Mouse (Mus musculus) retina, postnatal 1 day (tissue): ENCODE results near the gene Enox1.

Experiments
- DNase-seq: peaks from one replicate; pipeline ENCODE4 v3.0.0-alpha.2; 2012

Gene Enox1

DNA sequence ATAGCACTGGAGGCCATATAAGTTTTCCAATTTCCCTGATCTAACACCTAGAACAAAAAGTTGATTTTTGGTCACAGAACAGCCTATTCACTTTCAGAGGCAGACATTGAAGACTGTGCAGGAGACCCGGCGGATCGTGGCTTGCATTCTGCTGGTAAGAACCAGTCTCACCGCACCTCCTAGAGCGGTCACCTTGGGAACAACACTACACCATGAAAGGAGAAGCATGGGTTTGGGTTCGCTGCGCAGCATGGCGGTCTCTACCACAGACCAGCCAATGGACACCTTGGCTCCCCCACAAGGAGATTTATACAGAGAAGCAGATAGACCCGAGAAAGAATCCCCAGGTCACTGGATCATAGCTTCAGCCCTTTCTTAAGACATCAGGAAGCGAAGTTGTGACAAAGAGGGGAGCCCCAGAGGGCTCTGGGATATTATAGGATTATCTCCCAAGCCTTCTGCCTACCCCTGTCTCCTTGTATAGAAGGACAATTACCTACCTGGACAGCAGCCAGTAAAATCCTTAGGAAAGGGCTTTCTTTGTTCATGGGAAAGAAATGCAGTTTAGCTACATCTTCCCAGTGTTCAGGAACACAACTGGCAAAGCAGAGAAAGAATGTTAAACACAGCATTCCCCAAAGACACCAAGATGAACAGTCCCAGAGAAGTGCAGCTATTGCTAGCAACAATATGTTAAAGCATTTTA is 476.1 kb downstream of the Enox1 start:
- DNase-seq = peak; percentile 35

DNA sequence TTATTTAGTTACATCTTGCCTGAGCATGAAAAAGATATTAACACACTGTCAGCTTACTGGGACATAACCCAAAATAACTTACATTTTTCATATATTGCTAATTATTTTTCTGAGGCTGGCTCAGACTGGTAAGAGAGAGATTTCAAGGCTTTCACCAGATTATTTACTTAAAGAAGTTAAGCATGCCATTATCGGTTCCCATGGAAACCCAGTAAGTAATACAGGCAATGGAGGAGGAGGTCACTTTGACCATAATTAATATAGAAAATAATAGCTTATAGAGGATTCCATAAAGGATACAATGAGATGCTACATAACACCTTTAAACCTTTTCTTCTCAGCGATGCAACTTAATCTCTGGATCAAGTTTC is 476.6 kb downstream of the Enox1 start:
- no peak for DNase-seq

DNA sequence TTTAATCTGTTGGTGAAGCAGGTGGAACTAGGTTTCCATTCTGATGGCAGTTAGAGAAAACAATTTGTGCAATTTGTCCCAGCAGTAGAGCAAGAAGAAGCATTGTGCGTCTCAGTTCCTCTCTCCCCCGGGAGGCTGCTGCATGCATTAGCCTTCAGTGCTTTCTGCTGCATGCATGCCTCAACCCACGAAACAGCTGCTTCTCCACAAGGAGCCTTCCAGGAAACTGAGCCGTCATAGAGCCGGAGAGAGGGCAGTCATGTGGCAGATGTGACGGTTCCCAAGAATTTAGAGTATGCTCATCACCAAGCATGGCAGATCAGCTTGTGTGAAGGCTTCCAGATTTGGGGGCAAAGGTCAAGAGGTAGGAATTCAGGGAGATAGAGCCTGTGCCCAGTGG is 480.4 kb downstream of the Enox1 start:
- peak; percentile 35 for DNase-seq

DNA sequence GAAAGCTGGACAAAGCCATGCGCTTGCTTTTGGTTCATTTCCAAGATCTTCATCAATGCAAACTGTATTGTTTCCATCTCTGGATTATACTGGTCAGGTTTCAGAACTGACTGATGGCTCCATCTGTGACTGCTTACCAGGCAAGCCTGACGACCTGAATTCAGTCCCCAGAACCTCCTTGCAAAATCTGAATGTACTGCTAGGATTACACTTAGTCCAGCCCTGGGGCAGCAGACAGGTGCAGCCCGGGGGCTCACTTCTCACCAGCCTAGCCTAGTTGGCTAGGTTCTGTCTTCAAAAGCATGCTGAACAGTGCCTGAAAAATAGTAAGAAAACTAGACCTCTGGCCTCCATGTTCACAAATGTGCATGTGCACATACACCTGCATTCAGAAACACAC is 481.6 kb downstream of the Enox1 start:
- no peak for DNase-seq

DNA sequence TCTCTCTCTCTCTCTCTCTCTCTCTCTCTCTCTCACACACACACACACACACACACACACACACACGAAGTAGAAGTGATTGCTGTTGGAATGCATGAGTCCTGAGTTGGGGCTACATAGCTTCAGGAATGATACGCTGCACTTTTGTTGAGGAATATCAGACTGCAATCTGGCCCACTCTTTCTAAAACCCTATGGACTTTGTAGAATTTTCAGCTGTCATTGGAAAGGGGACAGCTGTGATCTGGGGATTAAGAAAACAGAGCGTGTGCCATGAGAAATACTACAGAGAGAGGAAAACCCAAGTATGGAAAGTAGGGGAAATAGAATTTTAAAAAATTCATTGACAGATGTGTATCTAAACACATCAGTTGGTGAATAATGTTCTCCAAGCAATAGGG is 482.1 kb downstream of the Enox1 start:
- DNase-seq = no peak

DNA sequence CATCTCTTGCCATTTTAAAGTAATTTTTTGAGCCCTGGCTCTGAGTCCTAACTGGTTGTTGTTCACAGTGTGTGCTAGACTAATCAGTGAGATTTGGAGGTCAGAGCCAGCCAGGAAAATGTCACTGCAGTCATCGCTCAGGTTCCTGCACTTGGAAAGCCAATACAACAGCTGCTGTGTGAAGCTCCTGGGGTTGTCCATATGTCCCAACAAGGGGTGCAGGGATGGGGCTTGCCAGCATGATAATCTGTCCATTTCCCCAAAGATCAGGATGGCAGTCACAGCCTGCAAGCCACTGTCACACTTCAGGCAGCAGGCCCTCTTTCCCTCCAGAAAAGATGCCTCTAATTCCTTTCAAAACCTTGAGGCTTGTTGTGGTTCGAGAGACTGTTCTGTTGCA is 483.0 kb downstream of the Enox1 start:
- no peak for DNase-seq

DNA sequence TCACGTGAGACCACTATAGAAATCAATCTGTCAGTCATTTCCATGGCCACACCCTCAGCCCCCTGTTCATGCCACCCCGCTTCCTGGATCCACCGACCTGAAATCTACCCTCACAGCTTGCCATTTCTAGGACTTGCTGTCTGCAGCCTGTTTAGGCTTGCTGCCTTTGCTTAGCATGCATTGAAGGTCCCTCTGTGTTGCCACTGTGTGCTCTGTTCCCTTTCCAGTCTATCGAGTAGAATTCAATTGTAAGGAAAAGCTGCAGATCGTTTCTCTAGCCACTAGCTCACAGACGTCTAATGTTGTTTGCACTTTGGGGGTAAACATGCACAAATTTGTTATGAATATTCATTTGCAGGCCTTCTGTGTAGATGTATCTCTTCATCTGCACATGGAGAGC is 485.8 kb downstream of the Enox1 start:
- DNase-seq = no peak

DNA sequence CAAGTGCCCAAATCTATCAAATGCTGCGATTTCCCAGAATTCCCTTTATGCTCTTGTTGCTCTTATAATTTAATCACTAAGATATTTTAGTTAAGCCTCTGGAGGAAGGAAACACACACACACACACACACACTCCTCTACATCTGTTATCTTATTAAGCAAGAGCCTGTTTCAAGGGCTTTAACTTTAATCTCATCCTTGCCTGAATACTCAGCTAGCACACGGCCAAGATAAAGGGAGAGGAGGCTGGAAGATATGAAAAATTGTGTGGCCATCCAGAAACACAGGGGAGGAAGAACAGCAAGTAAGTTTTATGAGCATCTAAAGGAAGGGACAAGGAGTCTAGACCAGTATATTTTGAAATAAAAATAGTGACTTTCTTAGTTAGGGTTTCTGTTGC is 489.6 kb downstream of the Enox1 start:
- DNase-seq = no peak

DNA sequence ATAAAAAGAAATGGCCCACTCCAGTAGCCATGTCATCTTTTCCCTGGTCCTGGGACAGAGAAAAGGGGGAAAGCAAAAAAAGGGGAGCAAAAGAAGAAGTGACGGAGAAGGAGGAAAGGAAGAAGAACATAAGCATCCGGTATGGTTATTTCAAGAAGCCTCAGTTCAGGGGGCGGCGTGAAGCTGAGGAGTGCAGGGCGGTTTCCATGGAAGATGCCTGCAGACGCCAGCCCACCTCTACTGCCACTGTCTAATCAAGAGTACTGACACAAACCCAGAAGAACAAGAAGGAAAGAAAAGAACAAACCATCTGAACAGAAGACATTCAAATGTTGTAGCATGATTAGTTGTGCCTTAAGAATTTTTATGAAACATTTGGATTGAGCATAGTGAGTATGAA is 490.5 kb downstream of the Enox1 start:
- DNase-seq = no peak

DNA sequence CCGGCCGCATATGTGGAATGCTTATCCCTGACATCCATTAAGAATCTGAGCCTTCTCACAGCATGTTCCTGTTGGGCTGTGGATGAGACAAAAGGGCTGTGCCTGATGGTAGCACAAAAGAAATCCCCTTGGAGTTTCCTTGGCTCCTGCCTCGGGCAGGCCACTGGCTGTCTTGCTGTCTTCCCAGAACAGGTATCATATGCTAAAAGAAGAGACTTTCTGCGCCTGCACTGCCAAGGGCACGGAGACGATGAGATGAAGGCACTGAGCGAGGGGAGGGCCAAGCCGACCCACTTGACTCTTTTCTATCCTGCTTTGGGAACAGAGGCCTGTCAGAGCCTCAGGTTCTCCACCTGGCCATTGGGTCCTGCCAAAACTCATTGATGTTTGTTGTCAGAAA is 491.7 kb downstream of the Enox1 start:
- DNase-seq = no peak

DNA sequence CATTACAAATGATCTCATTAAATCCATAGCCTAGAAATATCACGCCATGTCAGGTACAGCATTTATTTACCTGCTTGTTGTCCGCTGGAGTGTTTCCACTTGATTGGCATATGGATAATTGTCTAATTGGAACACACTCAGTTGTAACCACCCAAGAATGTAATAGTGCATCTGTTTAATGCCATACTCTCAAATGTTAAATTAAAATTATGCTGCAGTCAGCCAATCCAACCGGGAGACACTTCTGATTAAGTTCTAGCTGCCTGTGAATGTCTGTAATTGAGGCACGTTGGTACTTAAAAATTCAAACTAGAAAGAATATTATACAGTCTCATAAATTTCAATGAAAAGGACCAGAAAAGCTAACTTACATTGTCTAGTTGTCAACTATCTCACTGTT is 502.2 kb downstream of the Enox1 start:
- no peak for DNase-seq

DNA sequence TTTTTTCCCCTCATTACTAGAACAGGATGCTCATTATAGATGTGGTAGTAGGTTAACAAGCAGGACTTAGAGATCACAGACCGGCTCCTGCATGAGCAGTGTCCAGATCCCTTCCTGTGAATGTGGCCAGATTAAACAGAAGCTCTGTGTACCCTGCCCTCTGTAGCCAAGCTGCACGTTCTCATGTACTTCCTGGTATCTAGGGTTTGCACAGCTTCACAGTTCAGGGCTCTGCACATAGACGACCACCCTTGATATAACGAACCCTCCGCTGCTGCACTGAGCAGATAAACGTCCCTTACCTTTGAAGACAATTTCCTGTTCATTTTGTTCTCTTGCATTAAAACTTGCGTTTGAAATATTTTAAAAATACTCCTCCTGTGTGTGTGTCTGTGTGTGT is 505.7 kb downstream of the Enox1 start:
- no peak for DNase-seq

DNA sequence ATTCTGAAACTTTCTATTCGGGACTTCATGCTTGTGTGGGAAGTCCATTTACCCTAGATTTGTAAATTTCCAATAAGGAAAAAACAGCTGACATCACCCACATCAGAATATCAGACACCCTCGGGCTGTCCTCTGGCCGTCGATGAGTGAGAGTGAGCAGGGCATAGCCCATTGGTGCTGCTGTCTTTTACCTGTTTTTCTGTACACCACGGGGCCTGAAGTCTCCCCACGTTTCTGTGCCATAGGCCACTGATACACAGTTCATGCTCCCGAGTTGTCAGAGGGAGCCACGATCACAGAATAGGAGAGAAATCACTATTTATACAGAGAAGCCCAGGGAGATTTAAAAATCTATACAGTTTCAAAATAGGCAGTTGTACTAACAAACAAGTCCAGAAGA is 506.4 kb downstream of the Enox1 start:
- no peak for DNase-seq

DNA sequence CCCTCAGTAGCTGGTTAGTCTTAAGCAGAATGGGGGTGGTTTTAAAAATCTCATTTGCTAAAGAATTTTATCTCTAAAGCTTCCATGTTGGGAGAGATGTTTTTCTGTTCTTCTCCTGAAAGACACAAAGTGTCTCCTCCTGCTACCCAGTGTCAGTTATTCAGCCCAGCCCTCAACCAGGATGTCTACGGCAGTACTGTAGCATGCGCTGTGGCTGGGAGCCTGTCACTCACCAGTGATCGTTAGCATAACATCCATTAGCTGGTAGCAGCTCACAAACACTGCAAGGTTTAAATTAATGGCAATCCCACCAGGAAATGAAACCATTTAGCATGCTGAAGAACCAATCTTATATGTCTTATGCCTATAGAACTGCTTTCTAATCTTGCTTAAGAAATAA is 511.5 kb downstream of the Enox1 start:
- DNase-seq = no peak

DNA sequence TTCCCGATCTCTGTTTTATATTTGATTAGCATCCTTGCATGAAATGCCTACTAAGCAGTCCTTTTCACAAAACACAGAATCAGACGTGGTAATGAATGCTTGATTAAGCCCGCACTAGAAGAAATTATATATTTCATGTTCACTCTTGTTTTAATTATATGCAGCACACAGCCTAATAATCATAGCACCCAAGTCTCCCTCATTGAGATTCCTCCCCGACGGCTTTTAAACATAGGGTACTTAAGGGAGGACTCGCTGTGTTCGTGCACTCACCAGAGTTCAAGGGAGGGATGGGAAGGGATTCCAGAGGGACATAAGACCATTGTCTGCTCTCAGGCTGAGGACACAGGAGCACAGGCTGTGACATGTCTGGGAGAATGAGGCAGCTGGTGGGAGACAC is 512.9 kb downstream of the Enox1 start:
- no peak for DNase-seq

DNA sequence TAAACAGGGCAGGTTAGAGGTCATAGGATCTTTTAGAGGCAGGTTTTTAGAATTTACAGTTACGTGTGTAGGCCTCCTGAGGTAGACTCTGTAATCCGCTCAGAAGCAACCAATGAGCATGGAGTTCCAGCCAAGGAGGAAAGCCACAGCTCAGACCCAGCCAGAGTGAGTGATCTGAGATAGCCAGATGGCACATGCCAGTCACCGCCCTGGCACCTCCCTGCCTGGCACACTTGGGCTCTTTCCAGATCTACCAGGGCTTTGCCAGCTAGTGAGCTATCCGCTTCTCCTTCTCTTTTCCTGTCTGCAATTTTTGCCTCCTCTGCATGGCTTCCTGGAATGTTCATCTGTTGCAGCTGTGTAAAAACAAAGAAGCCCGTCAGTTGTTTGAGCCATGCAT is 514.4 kb downstream of the Enox1 start:
- no peak for DNase-seq

DNA sequence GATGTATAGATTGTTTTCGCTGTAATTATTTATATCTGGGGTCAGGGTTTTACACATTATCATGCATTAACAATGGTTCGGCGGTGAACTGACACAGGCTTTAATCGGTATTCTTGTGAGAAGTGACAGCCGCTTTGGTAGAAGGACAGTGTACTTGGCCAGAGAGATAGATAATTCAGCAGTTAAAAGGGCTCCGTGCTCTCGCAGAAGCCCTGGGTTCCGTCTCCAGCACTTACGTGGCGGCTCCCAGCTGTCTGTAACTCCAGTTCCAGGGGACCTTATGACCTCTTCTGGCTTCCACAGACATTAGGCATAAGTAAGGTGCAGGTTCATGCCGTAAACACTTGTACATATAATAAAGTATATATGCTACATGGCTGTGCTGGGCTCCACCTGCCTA is 515.4 kb downstream of the Enox1 start:
- DNase-seq = no peak

DNA sequence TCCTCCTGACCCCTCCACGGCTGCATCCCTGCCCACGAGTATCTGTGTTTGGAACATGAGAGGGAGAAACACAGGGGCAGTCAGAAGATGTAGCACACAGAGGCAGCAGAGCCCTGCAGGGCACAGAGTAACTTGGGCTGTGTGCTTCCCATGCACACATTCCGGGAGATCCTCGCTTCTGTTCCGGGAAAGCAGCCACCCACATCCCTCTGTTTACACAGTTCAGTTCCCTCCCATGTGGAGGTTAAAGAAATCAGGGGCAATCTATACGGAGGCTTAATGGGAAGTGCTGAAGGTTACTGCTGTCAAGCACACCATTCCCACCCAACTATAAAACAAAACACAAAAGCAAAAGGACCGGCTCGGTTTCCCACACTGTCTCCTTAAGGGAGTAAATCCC is 516.6 kb downstream of the Enox1 start:
- DNase-seq = no peak

DNA sequence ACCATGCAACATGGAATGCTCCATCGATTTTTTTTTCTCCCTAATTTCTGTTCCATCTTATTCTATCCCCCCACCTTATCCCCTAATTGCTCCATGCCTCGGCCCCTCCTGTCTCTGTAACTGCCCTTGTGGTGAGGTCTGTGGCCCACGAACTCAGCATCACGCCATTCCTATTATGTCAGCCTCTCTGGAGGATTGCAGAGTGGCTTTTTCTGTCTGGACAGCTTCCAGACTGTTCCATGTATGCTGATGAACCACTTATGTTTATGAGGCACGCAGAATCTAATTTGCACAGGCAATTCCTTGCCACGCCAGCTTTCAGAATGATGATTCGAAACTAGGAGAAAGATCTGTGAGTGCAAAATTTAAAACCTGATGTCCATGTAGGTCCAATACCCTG is 521.4 kb downstream of the Enox1 start:
- DNase-seq = no peak

DNA sequence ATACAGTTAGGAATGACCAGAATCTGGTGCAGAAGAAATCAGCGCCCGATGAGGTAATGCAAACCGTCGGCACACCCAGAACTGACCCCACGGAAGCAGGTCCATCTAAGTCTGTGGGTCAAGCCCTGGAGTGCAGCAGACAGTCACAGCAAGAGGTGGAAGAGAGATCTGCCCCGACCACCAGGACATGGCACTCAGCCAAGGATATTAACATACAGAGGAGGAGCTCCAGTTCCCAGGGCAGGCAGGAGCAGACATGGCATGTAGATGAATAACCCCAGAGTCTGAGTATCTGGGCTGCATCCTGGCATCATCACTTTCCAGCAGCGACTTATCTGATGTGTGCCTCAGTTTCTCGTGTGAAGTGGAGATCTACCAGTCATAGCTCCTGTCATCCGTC is 523.3 kb downstream of the Enox1 start:
- DNase-seq = peak; percentile 77

DNA sequence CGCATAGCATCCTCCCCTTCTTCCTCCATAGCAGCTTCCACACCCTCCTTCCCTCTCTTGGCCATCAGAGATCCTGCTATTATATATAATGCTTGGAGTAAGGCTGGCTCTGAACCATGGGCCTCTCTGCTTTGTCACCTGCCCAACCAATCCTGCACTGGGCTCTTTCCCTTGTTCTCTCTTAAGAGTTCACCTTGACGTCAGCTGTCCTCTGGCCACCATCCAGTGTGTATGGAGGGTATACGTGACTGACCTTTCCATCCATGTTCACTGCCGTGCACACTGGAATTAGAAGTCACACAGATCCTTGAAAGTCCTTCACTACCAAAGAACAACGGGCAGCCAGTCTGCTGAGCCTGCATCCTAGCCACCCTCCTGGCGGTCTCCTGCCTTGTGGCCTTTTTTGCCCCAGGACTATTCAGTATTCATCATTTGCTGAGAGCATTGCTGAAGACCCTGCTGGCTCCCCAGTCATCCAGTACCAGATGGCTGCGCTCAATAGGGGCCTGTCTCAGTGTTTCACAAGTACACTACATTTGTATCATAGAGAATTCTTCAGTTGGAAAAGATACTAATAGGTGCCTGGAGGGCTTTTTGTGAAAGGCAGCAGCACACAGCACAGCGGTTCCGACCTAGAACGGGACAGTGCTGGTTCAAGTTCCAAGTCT is 526.5 kb downstream of the Enox1 start:
- no peak for DNase-seq

DNA sequence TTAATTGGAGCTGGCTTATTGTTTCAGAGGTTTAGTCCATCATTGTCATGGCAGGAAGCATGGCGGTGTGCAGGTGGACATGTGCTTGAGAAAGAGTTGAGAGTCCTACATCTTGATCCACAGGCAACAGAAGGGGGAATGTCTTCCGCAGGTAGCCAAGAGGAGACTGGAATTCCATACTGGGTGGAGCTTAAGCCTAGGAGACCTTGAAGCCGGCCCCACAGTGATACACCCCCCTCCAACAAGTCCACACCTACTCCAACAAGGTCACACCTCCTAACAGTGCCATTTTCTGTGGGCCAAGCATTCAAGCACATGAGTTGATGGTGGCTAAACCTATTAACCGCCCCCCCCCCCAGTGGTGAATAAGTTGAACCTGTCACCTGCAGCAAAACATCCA is 533.3 kb downstream of the Enox1 start:
- no peak for DNase-seq

DNA sequence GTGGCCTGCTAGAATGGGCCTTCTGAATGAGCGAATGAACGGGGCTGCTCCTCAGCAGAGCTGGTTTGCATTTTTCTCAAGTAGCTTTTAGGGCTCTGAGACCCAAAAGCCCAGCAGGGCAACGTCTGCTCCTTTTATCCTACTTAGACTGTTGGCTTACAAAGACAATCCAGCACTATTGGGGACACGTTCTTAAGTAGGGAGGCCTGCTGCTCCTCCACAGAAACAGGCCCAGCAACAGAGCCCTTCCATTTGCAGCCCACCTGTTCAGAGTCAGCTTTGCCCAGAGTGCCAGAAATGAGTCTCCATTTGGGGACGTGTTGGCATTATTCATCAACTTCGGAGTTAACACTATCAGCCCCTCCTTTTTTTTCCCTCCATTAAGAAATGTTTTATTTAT is 548.4 kb downstream of the Enox1 start:
- DNase-seq = no peak

DNA sequence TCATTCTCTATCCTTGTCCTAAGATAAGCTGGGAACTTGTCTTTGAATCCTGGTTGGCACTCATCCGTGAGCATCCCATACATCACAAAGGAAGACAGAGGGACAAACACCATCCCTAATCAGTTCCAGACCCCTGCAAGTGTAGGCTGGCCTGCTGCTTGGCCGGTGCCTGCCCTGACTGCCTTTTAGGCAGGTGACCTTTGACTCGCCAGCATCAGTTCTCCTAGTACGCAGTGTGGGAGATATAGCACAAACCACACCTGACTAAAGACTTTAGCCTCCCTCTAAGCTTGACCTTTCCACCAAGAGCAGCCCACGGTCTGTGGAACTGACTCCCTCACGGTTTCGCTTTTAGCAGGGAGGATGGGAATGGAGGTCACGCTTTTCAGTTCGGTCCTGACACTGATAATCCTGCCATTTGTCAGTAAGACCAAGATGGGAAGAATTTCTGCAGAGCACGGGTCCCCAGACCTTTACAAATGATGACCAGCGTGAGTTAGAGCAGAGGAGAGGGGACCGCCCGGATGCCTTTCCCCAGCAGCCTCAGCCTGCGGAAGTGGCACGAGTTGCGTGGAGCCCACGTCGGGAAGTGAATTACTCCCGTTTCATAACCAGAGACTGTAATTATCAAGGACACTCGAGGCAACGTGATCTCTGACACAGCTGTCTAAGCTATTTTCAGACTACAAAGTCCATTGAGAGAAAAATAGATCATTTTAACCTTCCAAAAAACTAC is 550.1 kb downstream of the Enox1 start:
- no peak for DNase-seq

DNA sequence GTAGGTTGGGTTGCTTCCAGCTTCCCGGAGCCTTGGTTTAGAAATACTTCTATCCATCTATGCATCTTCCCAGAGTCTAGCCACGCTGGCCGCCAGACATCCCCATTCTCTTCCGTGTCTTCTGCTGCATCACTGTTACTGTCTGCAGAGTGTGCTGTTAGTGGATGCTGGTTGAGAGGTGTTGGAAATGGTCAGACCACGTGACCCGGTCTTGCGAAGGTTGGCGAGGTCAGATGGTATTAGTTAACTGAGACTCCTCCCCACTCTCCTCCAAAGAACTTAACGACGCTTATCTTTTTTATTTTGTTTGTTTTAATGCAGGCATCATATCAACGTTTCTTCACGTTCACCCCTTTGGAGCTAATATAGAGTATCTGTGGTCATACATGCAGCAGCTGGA is 550.7 kb downstream of the Enox1 start:
- DNase-seq = no peak
